Mouse (Mus musculus): ENCODE measurements around the gene AU015836.

The AU015836 gene

DNA sequence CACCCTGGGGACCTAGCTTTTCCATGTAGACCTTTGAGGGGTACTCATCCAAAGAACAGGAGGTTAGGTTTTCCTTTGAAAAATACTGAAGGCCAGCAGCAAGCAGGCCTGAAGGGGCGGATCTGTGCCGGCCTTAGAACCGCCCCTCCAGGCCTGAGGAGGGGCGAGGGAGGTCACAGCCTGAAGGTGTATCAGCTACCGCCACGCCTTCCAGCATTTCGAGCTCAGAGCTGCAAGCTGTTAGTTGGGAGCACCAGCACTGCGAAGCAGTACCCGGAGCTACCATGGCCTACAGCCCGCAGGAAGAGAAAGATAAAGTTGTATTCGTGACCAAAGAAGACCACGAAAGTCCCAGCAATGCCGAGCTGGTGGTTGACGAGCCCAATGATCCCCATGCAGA lies at the start of gene AU015836:
TSS of gene AU015836 (plus strand) at position 216 of the 400 bp plus-strand sequence.
- WGBS, result 76% methylated on average over 14 of the region's 14 CpGs

DNA sequence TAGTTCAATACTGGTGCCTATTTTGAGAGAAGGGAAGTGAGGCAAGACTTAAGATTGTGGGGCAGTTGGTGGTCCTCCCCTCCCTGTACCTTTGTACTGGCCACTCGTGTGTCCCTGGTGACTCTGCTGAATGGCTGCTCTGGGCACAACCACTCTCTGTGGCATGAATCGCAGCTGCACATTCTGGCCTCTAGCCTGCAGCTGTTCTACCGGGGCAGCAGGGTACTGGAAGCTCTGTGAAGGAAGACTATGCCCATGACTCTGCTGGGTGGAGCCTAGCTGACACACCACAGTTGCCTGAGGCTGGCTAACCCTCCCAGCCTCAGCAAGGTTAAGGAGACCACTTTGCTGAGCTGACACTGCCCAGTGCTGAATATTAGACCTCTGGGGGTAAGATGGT lies 49.4 kb upstream of the AU015836 start:
- 50% methylated on average over 3 of the region's 3 CpGs for WGBS

DNA sequence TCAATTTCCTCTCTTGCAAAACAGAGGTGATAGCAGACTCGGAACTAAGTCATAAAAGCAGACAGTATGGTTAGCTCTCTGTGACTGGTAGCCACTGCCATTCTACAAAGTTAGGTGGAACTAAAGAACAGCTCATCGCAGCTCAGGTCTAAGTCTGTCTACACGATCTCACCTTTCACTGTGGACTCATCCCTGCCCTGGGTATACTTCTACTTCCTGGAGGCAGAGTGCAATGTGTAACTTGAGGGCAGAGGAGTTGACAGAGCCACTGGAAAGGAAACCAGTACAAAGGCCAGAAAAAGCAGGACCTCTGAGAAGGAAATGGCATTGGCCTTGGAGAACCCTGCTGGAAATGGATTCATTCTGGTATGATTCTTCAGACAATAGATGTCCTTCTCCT lies 40.1 kb upstream of the AU015836 start:
- 84% methylated on average over 3 of the region's 3 CpGs for WGBS

DNA sequence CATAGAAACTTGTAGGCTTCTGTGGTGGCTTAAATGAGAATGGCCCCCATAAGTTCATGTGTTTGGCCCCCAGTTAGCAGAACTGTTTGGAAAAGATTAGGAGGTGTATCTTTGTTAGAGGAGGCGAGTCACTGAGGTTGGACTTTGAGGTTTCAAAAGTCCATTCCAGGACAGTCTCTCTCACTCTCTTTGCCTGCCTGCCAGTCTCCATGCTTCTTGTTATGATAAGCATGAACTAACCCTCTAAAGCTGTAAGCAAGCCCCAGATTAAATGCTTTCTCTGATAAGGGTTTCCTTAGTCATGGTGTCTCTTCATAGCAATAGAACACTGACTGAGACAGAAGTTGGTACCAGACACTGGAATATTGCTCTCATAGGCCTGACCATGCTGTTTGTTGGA lies 39.7 kb upstream of the AU015836 start:
- WGBS, result 100% methylated on average over 1 of the region's 1 CpGs

DNA sequence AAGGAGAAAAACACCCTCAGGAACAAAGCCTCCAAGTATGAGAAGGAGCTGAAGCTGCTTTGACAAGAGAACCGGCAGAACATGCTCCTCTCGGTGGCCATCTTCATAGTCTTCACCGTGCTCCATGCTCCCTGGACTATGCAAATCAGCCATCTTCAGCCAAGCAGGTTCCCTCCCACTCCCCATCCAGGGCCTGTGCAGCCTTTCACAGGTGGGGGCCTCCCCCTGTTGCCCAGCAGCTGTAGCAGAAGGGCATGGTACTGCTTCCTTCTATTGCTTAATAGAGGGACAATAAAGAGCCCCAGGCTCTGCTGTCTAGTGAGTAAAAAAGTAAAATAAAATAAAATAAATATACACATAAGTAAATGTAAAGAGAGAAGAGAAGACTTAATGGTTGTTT lies 36.8 kb upstream of the AU015836 start:
- WGBS, result 94% methylated on average over 3 of the region's 3 CpGs

DNA sequence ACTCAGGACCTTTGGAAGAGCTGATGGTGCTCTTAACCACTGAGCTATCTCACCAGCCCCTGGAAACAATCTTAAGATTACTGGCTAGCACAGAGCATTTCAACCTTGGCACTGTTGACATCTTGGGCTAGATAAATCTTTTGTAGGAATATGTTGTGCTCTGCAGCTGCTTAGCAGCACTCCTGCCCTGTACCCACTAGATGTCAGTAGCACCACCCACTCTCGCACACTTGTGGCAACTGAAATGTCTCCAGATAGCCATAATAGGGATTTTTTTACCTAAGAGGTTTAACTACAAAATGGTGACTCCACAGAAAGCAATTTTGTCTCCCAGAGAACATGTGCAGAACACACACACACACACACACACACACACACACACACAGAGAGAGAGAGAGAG lies 11.7 kb upstream of the AU015836 start:
- WGBS, result 38% methylated on average over 1 of the region's 1 CpGs

DNA sequence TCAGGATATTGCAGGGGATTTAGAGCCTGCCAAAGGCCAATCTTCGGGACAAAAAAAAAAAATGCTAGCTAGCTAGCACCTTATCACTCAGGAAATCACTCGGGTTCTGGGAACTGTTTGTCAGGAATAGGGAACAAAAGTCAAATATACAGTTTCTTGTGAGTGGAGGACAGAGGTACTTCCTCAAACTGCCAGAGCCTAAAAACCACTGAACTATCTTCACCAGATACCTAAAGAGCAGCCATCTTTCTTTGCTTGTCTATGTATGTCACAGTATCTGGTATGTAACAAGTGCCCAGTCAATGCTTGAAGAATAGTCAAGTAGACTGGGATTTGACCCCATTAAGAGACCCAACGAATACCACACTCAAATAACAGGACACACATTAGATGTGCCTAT lies 10.0 kb upstream of the AU015836 start:
- 68% methylated on average over 3 of the region's 3 CpGs for WGBS

DNA sequence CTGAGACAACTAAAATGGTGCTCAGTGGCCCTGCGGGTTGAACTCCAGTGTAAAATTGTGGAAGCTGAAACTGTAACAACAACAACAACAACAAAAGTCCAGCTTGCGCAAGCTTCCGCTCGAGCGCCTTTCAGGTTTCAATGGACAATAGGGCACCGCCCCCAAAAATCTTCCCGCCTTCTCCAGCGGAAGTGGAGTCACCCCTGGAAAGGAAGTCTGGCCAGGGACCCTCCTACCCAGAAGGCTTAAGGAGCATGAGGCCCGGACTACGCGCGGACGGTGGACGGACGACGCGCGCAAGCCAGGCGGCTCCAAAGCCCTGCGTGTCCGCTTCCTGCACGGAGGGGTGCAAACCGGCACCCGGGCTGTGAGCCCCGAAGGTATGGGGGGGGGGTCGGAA lies 11.9 kb downstream of the AU015836 start:
- 96% methylated on average over 26 of the region's 26 CpGs for WGBS

DNA sequence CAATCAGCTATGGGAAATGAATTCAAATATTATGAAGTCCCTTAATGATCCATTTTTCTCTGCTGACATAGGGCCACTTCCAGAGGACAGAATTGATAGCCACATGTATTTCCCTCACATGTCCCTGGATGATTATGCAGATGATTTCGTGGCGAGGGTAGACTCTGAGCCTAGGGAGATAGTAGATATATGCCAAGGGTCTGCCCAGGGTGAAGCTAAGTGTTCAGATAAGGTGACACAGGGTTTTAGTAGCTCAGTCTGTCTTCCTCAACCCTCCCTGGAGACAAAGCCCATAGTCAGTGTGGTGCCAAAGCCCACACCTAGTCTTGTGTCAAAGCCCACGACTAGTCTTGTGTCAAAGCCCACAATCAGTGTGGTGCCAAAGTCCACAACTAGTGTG lies 13.7 kb downstream of the AU015836 start:
- 93% methylated on average over 3 of the region's 3 CpGs for WGBS

DNA sequence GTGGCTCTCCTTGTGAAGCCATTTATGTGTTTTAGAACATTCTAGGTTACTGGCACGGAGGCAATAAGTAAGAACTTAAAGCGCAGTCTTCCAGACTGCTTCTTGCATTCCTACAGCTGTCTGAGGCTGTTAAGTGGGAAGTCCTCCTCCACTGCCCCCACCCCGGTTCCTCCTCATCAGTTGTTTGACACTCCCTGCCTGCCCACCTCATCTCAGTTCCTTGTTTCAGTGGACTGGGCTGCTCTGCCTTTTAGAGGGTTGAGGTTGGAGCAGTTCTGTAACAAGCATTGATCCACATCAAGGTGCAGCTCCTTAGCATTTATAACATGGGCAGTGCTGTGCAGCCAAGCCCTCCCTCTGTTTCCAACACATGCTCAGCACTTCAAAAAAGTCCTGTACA lies 16.6 kb downstream of the AU015836 start:
- 46% methylated on average over 3 of the region's 3 CpGs for WGBS

DNA sequence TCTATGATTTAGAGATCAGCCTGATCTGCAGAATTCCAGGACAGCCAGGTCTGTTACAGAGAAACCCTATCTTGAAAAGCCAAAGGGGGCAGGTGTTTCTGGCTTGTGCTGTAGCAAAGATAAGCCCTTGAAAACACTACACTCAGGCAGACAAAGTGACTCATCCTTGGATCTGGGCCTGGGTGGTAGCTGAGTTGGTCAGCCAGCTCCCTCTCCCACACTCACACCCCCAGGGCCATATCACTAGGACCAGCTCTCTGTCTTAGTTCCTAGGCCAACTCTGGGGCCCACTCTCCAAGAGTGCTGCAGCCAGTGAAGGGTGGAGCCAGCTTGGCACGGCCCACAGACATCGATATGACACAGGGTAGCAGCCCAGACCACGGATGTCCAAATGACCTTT lies 38.5 kb downstream of the AU015836 start:
- WGBS, result 100% methylated on average over 3 of the region's 3 CpGs

DNA sequence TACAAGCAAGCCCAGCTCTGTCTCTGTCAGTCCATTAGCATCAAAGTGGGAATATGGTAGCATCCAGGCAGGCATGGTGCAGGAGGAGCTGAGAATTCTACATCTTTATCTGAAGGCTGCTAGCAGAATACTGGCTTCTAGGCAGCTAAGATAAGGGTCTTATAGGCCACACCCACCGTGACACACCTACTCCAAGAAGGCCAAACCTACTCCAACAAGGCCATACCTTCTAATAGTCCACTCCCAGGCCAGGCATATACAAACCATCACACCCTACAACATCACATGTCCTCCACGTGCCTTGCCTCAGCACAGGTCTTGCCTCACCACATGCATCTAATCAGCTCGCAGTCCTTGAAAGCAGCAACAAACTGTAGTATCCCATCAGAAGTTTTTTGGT lies 41.0 kb downstream of the AU015836 start:
- WGBS, result 100% methylated on average over 3 of the region's 3 CpGs

DNA sequence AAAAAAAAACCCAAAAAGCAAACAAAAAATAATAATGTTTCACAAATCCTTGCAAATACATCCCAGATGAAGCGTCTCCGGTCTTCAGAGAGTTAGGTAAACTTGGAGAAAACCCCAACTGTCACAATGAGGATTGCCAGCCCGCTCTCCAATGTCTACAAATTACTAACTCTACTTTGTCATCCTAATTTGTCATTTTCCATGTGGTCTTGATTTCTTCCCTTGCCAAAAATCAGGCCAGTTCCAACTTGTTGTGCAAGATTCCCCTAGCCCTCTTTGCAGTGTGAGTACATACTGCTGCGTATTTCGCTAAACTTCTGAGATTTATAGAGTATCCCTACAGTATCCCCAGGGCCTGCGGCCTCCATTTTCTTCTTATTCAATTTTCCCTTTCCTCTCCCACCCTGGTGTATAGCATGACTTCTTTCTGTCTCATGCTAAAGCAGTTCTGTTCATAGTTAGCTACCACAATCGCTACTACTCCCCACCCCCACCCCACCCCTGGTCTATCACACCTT lies 43.3 kb downstream of the AU015836 start:
- WGBS, result 95% methylated on average over 7 of the region's 7 CpGs

DNA sequence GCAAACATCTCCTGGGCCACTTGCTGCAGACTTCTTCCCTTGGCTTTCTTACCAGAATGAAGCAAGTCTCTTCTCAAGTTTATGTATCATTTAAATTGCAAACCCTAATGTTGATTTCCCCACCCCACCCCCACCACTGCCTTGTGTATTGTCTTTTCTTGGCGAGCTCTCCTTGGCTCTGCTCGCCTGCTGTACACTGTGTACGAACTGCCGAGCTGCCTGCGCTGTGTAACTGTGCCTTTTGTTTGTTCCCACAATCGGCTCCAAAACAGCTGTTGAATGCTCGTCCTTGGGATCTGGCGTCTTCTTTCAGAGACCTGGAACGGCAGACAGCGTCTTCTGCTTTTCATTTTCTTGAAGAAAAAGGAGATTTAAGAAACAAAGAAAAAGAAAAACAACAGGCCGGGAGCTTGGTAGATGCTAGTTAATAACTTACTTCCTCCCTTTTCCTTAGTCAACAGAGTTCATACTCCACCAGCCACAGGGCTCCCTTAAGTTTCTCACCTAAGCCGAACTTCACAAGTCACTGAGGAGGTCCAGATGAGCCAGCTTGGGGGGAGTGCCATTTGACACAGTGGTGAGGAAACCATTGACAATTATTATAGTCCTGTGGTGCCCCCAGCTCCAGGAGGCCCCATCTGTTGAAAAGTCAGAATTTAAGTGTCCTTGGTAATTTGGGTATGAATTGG lies 44.2 kb downstream of the AU015836 start:
- WGBS, result 48% methylated on average over 12 of the region's 12 CpGs

DNA sequence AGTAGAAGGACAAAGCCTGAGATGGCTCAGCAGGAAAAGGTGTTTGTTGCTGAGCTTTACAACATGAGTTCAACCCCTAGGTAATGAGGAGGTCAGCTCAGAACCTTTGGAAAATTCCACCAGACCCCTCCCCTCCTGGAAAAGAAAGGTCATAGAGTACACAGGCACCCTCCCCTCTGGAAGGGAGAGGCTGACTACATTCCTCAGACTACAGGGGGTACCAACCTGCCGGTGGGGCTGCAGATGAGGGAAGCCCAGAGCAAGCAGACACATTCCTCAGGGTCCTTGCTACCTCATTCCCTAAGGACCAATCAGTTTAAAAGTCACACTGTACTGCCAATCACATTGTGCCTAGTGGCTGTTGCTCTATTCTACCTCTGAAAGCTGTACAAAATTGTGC lies 48.4 kb downstream of the AU015836 start:
- WGBS, result 58% methylated on average over 1 of the region's 1 CpGs

DNA sequence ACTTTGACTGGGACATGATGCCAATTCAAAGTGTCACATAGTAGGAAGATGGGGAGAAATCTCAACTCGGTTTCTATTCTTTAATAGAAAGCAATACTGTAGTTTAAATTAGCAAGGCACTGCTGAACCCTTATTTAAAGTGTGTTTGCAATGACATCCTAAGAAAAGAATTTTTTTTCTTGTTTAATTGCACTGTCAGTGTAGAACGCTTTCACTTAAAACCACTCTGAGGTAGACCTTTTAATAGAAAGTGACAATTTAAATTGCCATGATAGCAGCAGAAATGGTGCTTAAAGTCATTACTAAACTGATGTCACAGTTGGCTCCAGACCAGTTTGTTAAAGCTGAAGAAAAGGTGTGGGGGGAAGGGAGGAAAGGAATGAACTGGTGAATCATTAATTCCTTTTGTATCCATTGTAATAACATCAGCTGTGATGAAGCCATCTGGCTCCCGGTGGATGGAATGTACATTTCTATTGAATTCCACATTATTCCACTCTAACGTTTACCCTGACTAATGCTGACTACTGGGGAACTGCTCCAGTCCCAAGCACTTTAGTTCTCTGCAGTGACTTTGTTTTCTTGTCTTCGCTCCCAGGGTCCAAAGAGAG lies 53.9 kb downstream of the AU015836 start:
- 49% methylated on average over 5 of the region's 5 CpGs for WGBS

Measured in cerebral cortex, adult 2 months (tissue).